Mouse (Mus musculus): ENCODE measurements around the gene Ccar1.
"Not testable (repeated sequence)": the region's sequence is repeated elsewhere in the genome, so short reads cannot be mapped to it uniquely, and the experiment has no call there.

The Ccar1 gene

DNA sequence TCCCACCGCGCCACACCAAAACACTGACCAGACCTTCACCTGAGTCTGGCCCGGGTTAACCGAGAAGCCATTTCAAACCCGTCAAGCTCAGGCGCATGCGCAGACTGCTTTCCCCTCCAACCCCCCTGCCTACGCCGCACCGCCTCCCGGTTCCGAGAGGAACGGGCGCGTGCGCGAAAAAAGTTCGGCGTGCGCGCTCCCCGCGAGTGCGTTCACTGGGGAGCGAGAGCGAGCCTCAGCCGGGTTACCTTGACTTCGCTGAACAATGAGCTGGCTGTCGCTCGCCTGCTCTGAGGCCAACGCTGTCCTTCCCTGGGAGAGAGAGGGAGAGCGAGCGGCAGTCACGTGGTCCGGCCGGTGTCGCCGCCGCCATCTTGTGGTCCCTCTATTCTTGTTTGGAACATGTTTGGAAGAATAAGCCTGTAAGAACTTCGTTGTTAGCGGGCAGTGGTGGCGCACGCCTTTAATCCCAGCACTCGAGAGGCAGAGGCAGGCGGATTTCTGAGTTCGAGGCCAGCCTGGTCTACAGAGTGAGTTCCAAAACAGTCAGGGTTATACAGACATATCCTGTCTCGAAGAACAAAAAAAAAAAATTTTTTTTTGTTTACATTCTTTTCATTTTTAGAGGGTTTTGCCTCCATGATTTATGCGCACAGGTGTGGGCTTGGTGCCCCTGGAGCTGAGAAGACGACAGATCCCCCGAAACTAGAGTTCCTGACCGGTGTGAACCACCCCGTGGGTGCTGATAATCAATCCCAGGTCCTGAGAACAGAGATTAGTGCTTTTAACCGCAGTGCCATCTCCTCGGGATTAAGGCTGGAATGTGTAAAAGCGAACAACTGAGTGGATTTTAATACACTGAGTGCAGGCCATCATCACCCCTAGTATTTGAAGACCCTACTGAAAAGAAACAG lies at the start of gene Ccar1:
TSS of gene Ccar1 (minus strand) at position 110 of the 914 bp plus-strand sequence.
- DNase-seq (ENCODE audit: inconsistent age in 2 of 2, low spot score in 1 of 2): peak; percentile 99

DNA sequence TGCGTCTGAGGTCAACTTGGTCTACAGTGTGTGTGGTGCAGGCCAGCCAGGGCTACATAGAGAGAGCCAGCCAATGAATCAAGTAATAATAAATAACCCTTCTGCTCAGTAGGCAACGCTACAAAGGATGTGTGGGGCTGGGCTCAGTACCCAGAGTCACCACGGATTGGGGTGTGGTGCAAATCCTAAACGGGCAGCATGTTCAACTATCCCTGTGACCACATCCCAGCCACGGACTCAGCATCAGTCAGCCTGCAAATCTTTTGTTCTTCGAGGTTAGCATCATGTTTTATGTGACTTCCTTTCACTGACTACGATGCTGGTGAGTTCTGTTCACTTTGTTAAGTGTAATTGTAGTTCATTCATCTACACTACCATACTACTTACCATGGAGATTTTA lies 48.6 kb upstream of the Ccar1 start:
- DNase-seq (ENCODE audit: inconsistent age in 2 of 2, low spot score in 1 of 2): no peak

DNA sequence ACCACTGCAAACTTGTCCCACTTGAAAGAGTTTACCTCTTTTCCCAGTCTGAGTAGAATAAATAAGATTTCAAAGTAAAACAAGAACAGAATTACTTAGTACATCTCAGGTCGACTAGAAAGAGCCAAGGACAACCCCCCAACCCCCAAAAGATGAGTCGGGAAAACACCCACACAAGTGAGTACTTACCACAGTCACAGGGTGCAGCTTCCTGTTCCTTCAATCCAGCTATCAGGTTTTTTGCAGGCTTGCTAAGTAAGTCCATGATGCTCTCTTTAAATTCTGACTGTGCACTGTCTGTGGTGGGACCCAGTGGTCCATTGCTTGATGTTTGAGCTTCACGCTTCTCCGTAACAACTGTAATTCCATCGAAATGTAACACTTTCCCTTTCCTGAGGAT lies 45.9 kb upstream of the Ccar1 start:
- DNase-seq (ENCODE audit: inconsistent age in 2 of 2, low spot score in 1 of 2): no peak

DNA sequence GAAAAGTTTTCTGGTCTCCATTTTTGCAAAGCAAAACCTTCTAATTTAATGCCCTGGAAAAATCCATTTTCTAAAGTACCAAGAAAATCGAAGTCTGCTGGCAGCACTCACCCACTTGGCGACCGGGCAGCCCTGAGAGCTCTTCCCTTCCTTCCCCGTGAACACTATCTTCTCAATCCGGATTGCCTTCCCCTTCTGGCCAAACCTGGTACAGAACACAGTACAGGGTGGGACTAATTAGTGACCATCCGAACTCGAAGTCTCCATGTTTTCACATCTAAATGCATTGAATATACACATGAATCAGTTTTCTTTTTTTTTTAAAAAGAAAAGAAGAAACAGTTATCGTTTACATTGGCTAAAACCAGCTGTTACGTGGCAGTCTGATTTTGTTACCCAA lies 40.7 kb upstream of the Ccar1 start:
- no peak for DNase-seq (ENCODE audit: inconsistent age in 2 of 2, low spot score in 1 of 2)

DNA sequence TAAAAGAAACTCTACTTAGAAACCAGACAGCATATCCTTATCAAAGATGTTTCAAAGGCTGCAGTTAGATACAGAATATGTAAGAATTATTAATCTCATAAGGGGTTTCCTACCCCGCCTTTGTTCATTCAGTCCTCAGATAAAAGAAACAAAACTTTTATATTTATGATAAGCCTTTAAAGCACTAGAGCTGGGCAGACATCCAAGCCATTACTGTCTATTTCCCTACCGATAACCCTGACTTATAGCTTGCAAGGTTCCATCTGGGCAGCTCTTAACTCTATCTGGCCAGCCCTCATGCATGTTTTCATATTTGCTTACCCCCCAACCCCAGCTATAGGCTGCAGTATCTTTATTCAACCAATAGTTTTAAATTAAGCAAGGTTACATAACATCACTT lies 39.5 kb upstream of the Ccar1 start:
- DNase-seq (ENCODE audit: inconsistent age in 2 of 2, low spot score in 1 of 2): no peak

DNA sequence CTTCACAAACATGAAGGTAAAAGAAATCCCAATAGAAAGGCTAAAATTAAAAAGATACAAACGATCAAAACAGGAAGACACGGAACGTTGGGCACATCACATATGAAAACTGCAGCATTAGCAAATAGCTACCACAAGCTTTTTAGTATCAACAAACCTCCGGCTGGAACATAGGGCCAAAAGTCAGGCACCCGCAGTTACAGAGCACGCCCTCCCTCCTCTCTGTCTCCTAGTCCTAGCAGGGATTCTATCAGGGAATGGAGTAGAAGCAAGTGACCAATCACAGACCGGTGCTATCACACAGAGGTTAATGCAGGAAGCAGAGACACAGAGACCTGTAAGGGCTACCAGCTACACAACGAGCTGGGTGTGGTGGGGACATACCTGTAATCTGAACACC lies 32.4 kb upstream of the Ccar1 start:
- DNase-seq (ENCODE audit: inconsistent age in 2 of 2, low spot score in 1 of 2): no peak

DNA sequence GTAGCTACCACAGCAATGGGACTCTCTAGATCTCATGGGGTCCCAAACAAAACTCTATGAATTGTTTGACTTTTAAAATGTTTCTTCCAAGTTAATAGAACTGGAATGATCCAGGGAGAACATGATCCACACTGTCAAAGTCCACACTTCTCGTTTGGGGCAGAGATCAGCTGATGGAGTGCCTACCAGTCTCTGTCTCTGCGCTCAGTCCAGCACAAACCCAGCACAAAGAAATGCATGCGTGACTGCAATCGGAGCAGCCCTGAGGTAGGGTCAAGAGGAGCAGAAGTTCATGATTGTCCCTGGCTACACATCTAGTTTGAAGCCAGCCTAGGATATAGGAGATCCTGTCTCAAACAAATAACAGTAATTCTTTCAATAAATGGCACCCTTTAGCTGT lies 31.3 kb upstream of the Ccar1 start:
- DNase-seq (ENCODE audit: inconsistent age in 2 of 2, low spot score in 1 of 2): no peak

DNA sequence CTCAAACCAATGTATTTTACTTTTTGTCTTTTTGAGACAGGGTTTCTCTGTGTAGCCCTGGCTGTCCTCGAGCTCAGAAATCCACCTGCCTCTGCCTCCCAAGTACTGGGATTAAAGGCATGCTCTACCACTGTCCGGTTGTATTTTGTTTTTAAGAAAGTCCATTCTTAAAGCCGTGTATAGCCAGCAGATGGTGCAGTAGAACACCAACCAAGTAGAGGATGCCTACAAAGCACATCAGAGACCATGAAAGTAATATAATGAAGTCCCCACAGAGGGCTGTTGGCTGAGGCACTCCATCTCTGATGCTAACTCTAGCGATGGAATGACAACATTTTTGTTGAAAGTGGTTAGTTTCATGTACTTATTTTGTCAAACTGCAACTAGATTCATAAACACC lies 17.9 kb upstream of the Ccar1 start:
- peak in 1 of 2 experiments; percentile 43 for DNase-seq (ENCODE audit: inconsistent age in 2 of 2, low spot score in 1 of 2)

DNA sequence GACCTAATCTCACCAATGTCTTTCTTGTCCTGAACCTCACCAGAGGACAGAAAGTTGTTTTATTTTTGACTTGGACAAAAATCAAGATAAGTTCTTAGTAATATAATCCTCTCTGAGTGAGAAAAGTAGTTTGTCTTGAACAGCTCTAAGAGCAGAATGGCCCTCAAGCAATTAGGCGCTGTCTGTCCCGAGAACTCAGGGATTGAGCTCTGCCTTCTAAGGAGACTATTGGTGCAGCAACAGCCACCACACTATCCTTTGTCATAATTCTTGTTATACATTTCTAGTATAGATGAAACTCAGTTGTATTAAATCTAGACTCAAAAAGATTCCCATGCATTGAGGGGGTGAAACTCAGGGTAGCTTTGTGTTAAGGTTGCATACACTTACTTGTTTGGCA lies 16.7 kb upstream of the Ccar1 start:
- DNase-seq (ENCODE audit: inconsistent age in 2 of 2, low spot score in 1 of 2): no peak

DNA sequence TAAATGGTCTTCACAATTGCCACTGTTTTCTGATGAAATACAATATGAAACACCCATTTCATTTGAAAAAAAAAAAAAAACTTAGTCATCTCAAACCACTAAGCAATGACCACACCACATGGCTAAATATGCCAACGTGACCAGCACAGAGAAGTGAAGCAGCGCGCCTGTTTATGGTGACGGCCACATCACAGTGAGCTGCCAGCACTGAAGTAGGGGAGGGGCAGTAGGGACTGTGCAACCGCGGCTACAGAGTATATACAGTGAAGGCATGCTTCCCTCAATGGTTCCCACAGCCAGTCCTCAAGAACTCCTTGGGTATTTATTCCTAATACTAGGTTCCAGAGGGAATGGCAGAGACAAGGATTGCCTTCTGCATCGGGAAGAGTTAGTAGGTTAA lies 16.2 kb upstream of the Ccar1 start:
- DNase-seq (ENCODE audit: inconsistent age in 2 of 2, low spot score in 1 of 2): no peak

DNA sequence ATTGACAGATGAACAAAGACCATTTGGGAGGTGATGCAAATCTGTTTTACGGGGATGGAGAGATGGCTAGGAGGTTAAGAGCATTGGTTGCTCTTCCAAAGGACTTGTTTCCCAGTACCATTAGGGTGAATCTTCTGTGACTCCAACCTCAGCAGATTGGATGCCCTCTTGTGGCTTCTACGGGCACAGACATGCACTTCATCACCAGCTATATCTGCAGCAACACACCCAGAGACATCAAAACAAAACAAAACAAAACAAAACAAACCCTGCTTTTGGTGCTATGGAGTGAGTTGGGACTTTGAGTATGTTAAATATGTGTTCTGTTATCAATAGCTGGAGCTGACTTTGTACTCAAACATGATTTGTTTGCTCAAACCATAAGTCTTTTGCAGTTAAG lies 12.0 kb upstream of the Ccar1 start:
- no peak for DNase-seq (ENCODE audit: inconsistent age in 2 of 2, low spot score in 1 of 2)

DNA sequence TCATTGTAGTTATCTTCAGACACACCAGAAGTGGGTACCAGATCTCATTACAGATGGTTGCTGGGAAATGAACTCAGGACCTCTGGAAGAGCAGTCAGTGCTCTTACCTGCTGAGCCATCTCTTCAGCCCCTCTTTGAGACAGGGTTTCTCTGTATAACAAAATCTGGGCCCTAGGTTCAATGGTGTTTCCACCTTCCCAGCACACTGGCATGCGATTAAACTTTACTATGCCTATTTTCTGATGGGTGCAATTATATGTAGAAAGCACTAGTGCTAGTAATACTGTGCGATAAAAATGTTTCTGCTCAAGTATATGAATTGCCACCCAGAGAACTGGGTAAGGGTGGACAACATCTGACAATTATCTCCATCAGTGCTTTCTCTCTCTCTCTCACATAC lies 11.2 kb upstream of the Ccar1 start:
- no peak for DNase-seq (ENCODE audit: inconsistent age in 2 of 2, low spot score in 1 of 2)

DNA sequence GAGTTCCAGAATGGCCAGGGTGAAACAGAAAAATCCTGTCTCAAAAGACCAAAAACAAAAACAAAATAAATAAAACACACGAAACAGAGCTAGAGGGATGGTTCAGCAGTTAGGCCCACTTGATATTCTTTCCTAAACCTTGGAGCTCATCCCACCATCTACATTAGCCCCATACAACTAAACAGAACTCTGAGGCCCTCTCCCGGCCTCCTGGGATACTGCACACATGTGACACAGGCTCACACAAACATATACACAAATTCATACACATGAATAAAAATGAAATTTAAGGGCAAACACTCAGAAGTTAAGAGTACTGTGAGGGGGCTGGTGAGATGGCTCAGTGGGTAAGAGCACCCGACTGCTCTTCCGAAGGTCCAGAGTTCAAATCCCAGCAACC lies 2.1 kb upstream of the Ccar1 start:
- DNase-seq (ENCODE audit: inconsistent age in 2 of 2, low spot score in 1 of 2): no peak

DNA sequence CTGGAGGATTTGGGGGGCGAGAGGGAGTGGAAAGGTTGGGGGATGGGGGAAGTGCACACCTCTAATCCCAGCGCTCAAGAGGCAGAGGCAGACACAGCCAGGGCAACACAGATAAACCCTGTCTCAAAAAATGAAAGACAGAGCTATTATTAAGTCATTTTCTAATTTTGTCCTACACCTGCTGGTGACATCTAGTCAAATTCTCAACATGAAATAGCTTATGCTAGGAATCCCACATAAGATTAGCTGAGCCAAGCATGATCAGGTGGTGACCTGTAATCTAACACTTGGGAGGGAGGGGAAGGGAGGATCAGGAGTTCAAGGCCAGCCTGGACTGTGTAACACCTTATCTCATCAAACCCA lies 986 bp upstream of the Ccar1 start:
- DNase-seq (ENCODE audit: inconsistent age in 2 of 2, low spot score in 1 of 2): peak in 1 of 2 experiments; percentile 40

DNA sequence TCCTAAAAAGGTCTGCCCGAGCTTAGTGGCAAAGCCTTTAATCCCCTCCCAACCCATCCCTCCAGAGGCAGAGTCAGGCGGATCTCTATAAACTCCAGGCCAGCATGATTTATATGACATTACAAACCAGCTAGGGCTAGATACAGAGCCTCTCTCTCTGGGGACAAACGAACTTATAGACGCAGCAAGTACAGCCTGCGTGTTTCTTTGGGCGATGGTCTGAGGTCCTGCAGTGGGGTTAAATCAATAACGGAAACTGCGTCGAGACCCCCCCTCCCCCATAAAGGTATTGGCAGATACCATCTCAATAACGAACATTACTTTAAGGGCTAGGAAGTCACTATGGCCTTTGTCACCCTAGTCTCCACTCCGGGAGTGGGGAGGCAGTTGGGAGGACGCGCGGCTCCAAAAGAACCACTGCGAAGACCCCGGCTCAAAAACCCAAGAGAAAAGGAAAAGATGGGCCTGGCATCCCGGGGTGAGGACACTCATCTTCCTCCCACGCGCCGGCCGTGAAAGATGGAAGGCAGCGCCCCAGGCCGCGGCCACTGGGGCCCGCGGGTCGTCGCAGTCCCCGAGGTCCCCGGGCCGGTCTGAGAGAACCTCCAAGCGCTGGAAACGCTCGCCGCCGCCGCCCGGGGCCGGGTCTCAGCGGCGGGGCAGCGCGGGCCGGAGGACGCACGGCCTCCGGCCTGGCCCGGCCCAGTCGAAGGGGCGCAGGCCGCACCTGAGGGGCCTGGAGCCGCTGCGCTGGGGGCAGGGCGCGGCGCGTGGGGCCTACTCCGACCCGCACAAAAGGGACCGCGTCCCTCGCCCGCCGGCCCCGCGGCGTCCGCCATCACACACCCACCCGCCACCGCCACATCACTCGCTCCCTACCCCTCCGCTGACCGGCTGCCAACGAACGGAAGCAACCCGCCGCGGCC lies 572 bp downstream of the Ccar1 start:
- DNase-seq (ENCODE audit: inconsistent age in 2 of 2, low spot score in 1 of 2): no peak

DNA sequence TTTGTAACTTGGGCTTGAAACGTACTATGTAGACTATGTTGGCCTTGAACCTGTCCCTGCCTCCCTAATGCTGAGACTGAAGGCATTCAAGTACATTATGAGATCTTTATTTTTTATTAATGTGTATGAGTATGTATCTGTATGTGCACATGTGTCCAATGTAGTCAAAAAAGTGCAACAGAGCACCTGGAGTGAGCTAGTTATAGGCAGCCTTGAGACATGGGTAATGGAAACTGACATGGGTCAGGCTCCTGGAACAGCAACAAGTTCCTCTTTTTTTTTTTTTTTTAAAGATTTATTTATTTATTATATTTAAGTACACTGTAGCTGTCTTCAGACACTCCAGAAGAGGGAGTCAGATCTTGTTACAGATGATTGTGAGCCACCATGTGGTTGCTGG lies 10.3 kb downstream of the Ccar1 start:
- not testable (repeated sequence) for DNase-seq (ENCODE audit: inconsistent age in 2 of 2, low spot score in 1 of 2)

DNA sequence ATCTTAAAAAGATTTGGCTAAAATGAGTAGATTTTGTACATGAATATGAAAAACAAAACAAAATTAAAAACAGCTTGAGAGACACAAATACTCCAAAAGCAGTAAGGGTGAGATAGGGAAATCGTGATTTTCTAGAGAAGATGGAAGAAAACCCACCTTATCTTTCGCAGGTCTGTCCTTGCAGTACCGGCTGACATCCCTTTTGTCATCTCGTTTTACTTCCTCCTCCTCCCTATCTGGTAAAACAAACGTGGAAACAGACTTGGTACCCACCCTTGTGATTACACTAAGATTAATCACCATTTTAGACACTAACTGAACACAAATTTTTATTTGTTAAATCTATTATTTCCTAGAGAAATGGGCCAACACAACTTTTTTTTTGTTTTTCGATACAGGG lies 41.3 kb downstream of the Ccar1 start:
- DNase-seq (ENCODE audit: inconsistent age in 2 of 2, low spot score in 1 of 2): no peak

DNA sequence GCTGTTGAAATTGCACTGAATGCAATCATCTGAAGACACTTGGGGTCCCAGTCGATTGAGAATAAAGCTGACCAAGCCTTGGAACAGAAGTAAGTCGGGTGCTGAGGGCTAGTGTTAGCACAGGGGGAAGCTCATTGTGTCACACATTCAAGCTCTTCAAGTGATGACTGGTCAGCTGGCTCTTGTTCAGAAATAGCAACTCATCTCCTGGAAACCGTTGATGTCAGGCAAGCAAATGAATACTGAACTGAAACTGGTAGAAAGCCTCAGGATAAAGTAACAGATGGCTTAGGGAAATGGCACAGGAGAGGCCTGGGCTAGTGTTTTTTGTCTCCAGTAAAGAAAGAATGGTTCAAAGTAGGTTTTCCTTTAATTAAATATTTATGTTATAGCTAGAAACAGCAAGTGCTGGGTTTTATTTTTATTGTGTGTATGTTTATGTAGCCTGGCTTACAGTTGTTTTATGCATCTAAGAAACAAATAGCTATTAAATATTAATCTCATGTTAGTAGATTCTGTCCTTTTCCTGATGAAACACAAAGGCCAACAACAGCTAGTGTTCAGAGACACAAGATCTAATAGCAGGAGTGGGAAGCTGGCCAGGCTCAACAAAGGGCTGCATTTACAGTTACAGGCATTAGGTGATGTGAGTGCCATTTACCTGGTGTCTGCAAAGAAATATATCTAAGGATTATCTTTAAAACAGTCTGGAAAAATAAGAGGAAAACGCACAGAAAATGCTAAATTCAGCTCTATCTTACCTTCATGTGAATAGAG lies 51.9 kb downstream of the Ccar1 start:
- peak in 1 of 2 experiments; percentile 34 for DNase-seq (ENCODE audit: inconsistent age in 2 of 2, low spot score in 1 of 2)

DNA sequence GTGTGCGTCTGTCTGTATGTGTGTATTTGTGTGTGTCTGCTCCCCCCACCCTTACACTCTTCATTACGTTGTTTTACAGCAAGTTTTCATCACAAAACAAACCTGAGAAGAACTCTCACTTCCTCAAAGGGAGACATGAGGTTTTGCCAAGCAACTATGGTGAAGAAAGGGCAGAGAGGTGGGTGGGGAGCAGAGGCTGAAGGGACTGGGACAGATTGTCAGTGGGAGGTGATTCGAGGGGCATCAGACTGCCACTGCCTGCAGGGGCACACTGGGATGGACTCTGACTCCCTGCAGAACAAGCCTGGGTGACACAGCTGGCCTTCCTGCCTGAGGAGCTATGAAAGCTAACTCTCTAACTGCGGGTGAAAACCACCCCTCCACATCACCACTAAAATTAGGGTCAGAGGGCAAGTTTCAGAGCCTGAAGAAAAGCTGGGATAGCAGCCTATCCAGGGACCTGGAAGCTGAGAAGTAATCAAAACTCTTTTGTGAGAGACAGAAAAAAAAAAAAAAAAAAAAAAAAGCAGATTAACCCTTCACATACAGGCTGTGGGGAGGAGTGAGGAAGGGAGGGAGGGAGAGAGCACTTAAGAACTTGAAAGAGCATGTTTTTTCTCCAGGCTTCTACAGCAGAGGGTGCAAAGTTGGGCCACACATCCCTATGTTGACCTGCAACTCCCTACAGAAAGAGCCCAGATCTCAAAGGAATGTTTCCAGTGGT lies 55.0 kb downstream of the Ccar1 start:
- DNase-seq (ENCODE audit: inconsistent age in 2 of 2, low spot score in 1 of 2): no peak

DNA sequence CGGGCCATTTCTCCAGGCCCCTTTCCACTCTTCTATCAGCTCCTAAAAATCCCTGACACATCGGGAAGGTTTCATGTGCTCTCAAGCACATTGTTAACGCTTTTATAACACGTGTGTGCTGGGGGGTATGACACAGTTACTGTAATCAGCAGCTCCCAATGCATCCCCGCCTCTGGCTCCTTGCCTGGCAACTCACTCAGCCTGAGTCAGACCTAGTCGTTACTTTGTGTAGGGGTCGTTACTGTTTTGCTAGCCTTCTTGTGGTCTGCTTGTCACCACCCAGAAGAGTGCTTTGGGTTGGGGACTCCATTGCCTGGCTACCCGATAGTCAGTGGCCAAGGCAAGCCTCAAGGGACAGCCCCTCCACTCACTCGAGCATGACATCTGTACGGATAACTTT lies 61.3 kb downstream of the Ccar1 start:
- no peak for DNase-seq (ENCODE audit: inconsistent age in 2 of 2, low spot score in 1 of 2)

All from adrenal gland, adult (tissue).